Mouse (Mus musculus): ENCODE measurements at regions not wholly inside any gene's neighbourhood (a gene's known extent, or its start where the extent isn't known, plus 50 kb on each side); places are given as distances from the start of the nearest gene placed in this dataset.

- no peak for TF ChIP-seq CTCF (IDR thresholded peaks at IDR 0.05; ENCODE audit: low read depth)
- no peak for TF ChIP-seq EP300 (IDR thresholded peaks at IDR 0.05; ENCODE audit: low read depth)
These were observed 202.9 kb downstream of the Prex1 start for GRCm38 (mm10) chr2:166510776-166511175.

Measured in liver, postnatal 0 days (tissue).